Mouse (Mus musculus) CH12.LX (cell line): ENCODE data around the gene Akp3. TPM values are rescaled to one million over a fixed set of nuclear protein-coding genes. Genes with fewer than 3 reads are reported as not detected.

Experiments used
- DNase-seq: peaks from one replicate; pipeline ENCODE4 v3.0.0-alpha.2; 2013; ENCODE audit errors: extremely low read depth
- H3K27ac ChIP-seq: 2 replicates; pipeline ENCODE4 v1.5.1; 2012; ENCODE audit warnings: low read depth, mild to moderate bottlenecking, control low read depth, moderate library complexity; ENCODE audit not compliant: insufficient read depth
- H3K27me3 ChIP-seq: replicated peaks from 2 replicates; pipeline ENCODE3; 2012; ENCODE audit warnings: inconsistent platforms
- H3K36me3 ChIP-seq, 2 experiments: replicated peaks in 1 of 2; 2 replicates each; pipeline versions ENCODE3 to v1.6.1; 2012; ENCODE audit warnings: inconsistent platforms in 1 of 2, low read length in 1 of 2, mild to moderate bottlenecking in 1 of 2, mixed read lengths in 1 of 2, moderate library complexity in 1 of 2; ENCODE audit not compliant: control insufficient read depth in 1 of 2, insufficient read depth in 1 of 2
- H3K4me1 ChIP-seq, 2 experiments: 2 replicates each; pipeline ENCODE4 v1.6.1; 2012; ENCODE audit warnings: inconsistent platforms in 1 of 2, moderate library complexity in 1 of 2; ENCODE audit not compliant: insufficient read depth in 2 of 2, control insufficient read depth in 1 of 2
- H3K4me2 ChIP-seq: 2 replicates; pipeline ENCODE4 v1.6.1; 2012; ENCODE audit warnings: low read depth, mild to moderate bottlenecking, control low read depth; ENCODE audit not compliant: poor library complexity, insufficient read depth, severe bottlenecking
- H3K4me3 ChIP-seq, 3 experiments: fragments of 150-350 bp in 1 of 3; sonication (generic) in 1 of 3; replicated peaks in 1 of 3; 2 replicates each; pipeline versions ENCODE3 to v1.5.1; 2011 to 2012; ENCODE audit warnings: low read depth in 2 of 3, low read length in 2 of 3, mild to moderate bottlenecking in 2 of 3, moderate library complexity in 2 of 3, control low read depth in 1 of 3, improper control_type of control experiment in 1 of 3, inconsistent platforms in 1 of 3, mixed read lengths in 1 of 3; ENCODE audit not compliant: poor library complexity in 1 of 3
- H3K79me2 ChIP-seq: replicated peaks from 2 replicates; pipeline ENCODE4 v1.6.1; 2012; ENCODE audit warnings: mild to moderate bottlenecking, moderate library complexity; ENCODE audit not compliant: control insufficient read depth, poor library complexity, insufficient read depth, severe bottlenecking; ENCODE audit errors: extremely low read depth
- H3K9ac ChIP-seq: 2 replicates; pipeline ENCODE4 v1.6.1; 2012; ENCODE audit warnings: low read depth, mild to moderate bottlenecking, control low read depth, moderate library complexity; ENCODE audit not compliant: insufficient read depth
- H3K9me3 ChIP-seq: replicated peaks from 2 replicates; pipeline ENCODE3; 2012; ENCODE audit warnings: low read length, inconsistent platforms, mixed read lengths
- BHLHE40 ChIP-seq: IDR thresholded peaks from 2 replicates; pipeline ENCODE4 v1.6.1; 2011; ENCODE audit warnings: mild to moderate bottlenecking, low read depth, low read length, improper control_type of control experiment
- CHD1 ChIP-seq: IDR thresholded peaks from 2 replicates; pipeline ENCODE4 v1.6.1; 2012; ENCODE audit warnings: low read depth, low read length, improper control_type of control experiment, inconsistent platforms
- CHD2 ChIP-seq: IDR thresholded peaks from 2 replicates; pipeline ENCODE4 v1.6.1; 2011; ENCODE audit warnings: low read length, improper control_type of control experiment
- CTCF ChIP-seq, 2 experiments: IDR thresholded peaks in 1 of 2; conservative IDR thresholded peaks in 1 of 2; 2 replicates each; pipeline ENCODE4 v1.5.1; 2011 to 2012; ENCODE audit warnings: low read depth in 2 of 2, low read length in 2 of 2, improper control_type of control experiment in 1 of 2, inconsistent platforms in 1 of 2, mild to moderate bottlenecking in 1 of 2, moderate library complexity in 1 of 2
- E2F4 ChIP-seq: IDR thresholded peaks from 2 replicates; pipeline ENCODE4 v1.6.1; 2011; ENCODE audit warnings: low read depth, low read length, improper control_type of control experiment; ENCODE audit not compliant: insufficient replicate concordance
- ELF1 ChIP-seq: IDR thresholded peaks from 2 replicates; pipeline ENCODE4 v1.6.1; 2014; ENCODE audit warnings: low read depth, mild to moderate bottlenecking, inconsistent platforms, low read length, improper control_type of control experiment
- EP300 ChIP-seq: IDR thresholded peaks from 2 replicates; pipeline ENCODE4 v1.6.1; 2011; ENCODE audit warnings: low read length, improper control_type of control experiment
- ETS1 ChIP-seq: conservative IDR thresholded peaks from 2 replicates; pipeline ENCODE4 v1.6.1; 2012; ENCODE audit warnings: low read depth, mild to moderate bottlenecking, inconsistent platforms, low read length, improper control_type of control experiment, moderate library complexity
- GABPA ChIP-seq: IDR thresholded peaks from 2 replicates; pipeline ENCODE4 v1.6.1; 2012; ENCODE audit warnings: low read depth, low read length, improper control_type of control experiment, inconsistent platforms; ENCODE audit not compliant: insufficient replicate concordance
- HCFC1 ChIP-seq: IDR thresholded peaks from 2 replicates; pipeline ENCODE4 v1.6.1; 2012; ENCODE audit warnings: low read depth, mild to moderate bottlenecking, inconsistent platforms, low read length, improper control_type of control experiment
- JUN ChIP-seq: IDR thresholded peaks from 2 replicates; pipeline ENCODE4 v1.6.1; 2011; ENCODE audit warnings: low read depth, mild to moderate bottlenecking, low read length, improper control_type of control experiment, moderate library complexity; ENCODE audit not compliant: insufficient read depth
- MAFK ChIP-seq: IDR thresholded peaks from 2 replicates; pipeline ENCODE4 v1.6.1; 2011; ENCODE audit warnings: low read length, improper control_type of control experiment; ENCODE audit not compliant: insufficient replicate concordance
- MEF2A ChIP-seq: IDR thresholded peaks from 2 replicates; pipeline ENCODE4 v1.6.1; 2014; ENCODE audit warnings: low read depth, mild to moderate bottlenecking, inconsistent platforms, low read length, improper control_type of control experiment, borderline replicate concordance
- MXI1 ChIP-seq: IDR thresholded peaks from 2 replicates; pipeline ENCODE4 v1.6.1; 2011; ENCODE audit warnings: mild to moderate bottlenecking, low read depth, low read length, improper control_type of control experiment
- NRF1 ChIP-seq: IDR thresholded peaks from 2 replicates; pipeline ENCODE4 v1.6.1; 2014; ENCODE audit warnings: low read depth, mild to moderate bottlenecking, inconsistent platforms, low read length, improper control_type of control experiment, moderate library complexity
- PAX5 ChIP-seq: IDR thresholded peaks from 2 replicates; pipeline ENCODE4 v1.6.1; 2012; ENCODE audit warnings: low read length, inconsistent platforms, mixed read lengths
- POLR2A ChIP-seq: IDR thresholded peaks from 2 replicates; pipeline ENCODE4 v1.6.1; 2011; ENCODE audit warnings: low read depth, mild to moderate bottlenecking, improper control_type of control experiment, low read length
- POLR2AphosphoS2 ChIP-seq: IDR thresholded peaks from 2 replicates; pipeline ENCODE4 v1.6.1; 2011; ENCODE audit warnings: low read depth, low read length, improper control_type of control experiment
- SIN3A ChIP-seq: IDR thresholded peaks from 2 replicates; pipeline ENCODE4 v1.6.1; 2012; ENCODE audit warnings: low read length, improper control_type of control experiment, inconsistent platforms
- SMC3 ChIP-seq: IDR thresholded peaks from 2 replicates; pipeline ENCODE4 v1.6.1; 2011; ENCODE audit warnings: low read depth, low read length, improper control_type of control experiment
- TCF12 ChIP-seq: IDR thresholded peaks from 2 replicates; pipeline ENCODE4 v1.6.1; 2014; ENCODE audit warnings: low read depth, mild to moderate bottlenecking, inconsistent platforms, low read length, improper control_type of control experiment
- USF1 ChIP-seq: IDR thresholded peaks from 2 replicates; pipeline ENCODE4 v1.6.1; 2014; ENCODE audit warnings: low read depth, mild to moderate bottlenecking, inconsistent platforms, low read length, improper control_type of control experiment
- USF2 ChIP-seq: conservative IDR thresholded peaks from 2 replicates; pipeline ENCODE4 v1.6.1; 2011; ENCODE audit warnings: low read depth, low read length, improper control_type of control experiment
- ZC3H11A ChIP-seq: IDR thresholded peaks from 2 replicates; pipeline ENCODE4 v1.6.1; 2012; ENCODE audit warnings: low read depth, mild to moderate bottlenecking, inconsistent platforms, low read length, improper control_type of control experiment
- ZKSCAN1 ChIP-seq: IDR thresholded peaks from 2 replicates; pipeline ENCODE4 v1.6.1; 2012; ENCODE audit warnings: low read depth, inconsistent platforms, low read length, improper control_type of control experiment, borderline replicate concordance
- ZNF384 ChIP-seq: IDR thresholded peaks from 2 replicates; pipeline ENCODE4 v1.6.1; 2012; ENCODE audit warnings: low read depth, low read length, improper control_type of control experiment, inconsistent platforms
- dilution Hi-C: fragments of 300-500 bp; cut with MboI; formaldehyde crosslinking; loops from 2 replicates; pipeline ENCODE4 v1.14.3; 2020; ENCODE audit warnings: low sequenced_read_pairs; ENCODE audit not compliant: extremely low pct_unique_long_range_greater_than_20kb, extremely low pct_ligation_motif_present
- in situ Hi-C: fragments of 300-500 bp; cut with MboI; formaldehyde crosslinking; loops from 3 replicates; pipeline ENCODE4 v1.14.3; 2019; ENCODE audit warnings: low sequenced_read_pairs, low pct_ligation_motif_present, low pct_unique_long_range_greater_than_20kb, mixed read lengths
- polyA plus RNA-seq: library from polyadenylated mRNA; unstranded; fragments of >175 nt; gene quantifications from 2 replicates; pipeline ENCODE4 v1.2.1, GENCODE M21; 2012; ENCODE audit warnings: low read depth; ENCODE audit not compliant: insufficient read length
- total RNA-seq, 2 experiments: library from RNA; depleted of rRNA; stranded (reverse); fragments of 300-350 nt in 1 of 2; fragments of >200 nt in 1 of 2; gene quantifications; 2 replicates each; pipeline ENCODE4 v1.2.3; 2012 to 2014

Akp3 gene
- total and polyA plus RNA-seq, 3 experiments, result not detected

DNA sequence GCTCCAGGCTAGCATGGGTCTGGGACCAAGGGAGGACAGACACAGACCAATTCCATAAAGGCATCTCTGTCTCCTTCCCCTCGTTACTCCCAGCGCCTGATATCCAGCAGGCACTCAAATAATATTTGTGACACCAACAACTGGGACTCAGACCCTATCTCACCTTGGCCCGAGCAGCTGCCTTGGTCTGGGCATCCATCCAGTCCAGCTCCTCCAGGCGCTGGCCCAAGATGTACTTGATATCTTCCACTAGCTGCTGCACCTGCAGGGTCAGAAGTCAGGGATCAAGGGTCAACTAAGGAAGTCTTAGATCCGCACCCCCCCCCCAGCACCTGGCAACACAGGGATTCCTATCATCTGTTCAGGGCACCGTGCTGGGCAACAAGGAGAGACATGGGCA, 26.5 kb downstream of the Akp3 start:
- peaks cover 19% of the 10 kb centered on the region for H3K9me3 ChIP-seq
- no peak overlapping the region for H3K9ac ChIP-seq
- TF ChIP-seq PAX5, result no peak
- TF ChIP-seq CTCF (conservative IDR thresholded peaks at IDR 0.05 in 1 of 2, IDR thresholded peaks at IDR 0.05 in 1 of 2; ENCODE audit: low read depth in 2 of 2, low read length in 2 of 2), result no peak
- TF ChIP-seq ZKSCAN1, result no peak
- TF ChIP-seq NRF1, result no peak
- no peak for TF ChIP-seq POLR2A
- no peak for TF ChIP-seq GABPA
- no peak for TF ChIP-seq ETS1
- no peak for TF ChIP-seq CHD2
- TF ChIP-seq EP300, result no peak
- no peak for TF ChIP-seq E2F4
- TF ChIP-seq JUN, result no peak
- TF ChIP-seq BHLHE40, result no peak
- TF ChIP-seq USF1, result no peak
- TF ChIP-seq, all 38 proteins: peak for 0
- H3K27me3 ChIP-seq, result peaks cover 42% of the 10 kb centered on the region
- no peaks in the 10 kb centered on the region for H3K4me1 ChIP-seq
- no peaks in the 10 kb centered on the region for H3K79me2 ChIP-seq
- no peak overlapping the region for H3K4me2 ChIP-seq
- dilution Hi-C loops (no loop called here), in situ Hi-C loops (no loop called here)
- no peak overlapping the region for H3K4me3 ChIP-seq
- no peak overlapping the region for H3K27ac ChIP-seq
- no peaks in the 10 kb centered on the region for H3K36me3 ChIP-seq
- DNase-seq, result no peak

DNA sequence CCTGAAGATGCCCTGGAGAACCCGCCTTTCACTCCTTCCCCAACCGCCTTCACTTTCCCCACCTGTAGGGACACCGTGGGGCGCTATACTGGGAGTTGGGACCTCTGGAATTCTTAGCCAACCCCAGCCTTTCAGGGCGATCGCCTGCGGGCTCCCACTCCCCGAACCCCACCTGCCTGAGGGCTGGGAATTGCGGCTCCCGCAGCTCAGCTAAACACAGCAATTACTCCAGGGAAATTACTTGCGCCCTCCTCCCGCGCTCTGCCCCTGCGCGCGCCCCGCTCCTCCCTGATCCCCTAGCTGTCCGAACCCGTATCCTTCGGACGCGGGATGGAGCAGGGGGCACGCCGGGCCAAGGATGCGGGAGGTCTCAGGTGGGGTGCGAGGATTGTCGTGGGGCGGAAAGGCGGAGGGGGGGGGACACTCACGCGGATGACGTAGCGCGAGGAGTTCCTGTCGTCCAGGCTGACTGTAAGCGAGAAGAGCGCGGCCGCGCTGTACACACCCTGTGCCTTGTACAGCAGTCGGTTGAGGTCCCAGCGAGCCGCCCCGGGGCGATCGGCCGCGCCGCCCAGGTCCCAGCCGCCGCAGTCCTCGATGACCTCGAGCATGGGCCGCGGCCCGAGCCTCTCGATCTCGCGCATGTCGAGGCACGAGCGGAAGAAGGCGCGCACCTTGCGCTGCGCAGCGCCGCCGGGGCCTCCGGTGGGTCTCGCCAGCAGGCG, 29.2 kb downstream of the Akp3 start:
- peaks cover 38% of the 10 kb centered on the region for H3K27me3 ChIP-seq
- no peaks in the 10 kb centered on the region for H3K4me1 ChIP-seq
- H3K9ac ChIP-seq, result no peak overlapping the region
- H3K4me3 ChIP-seq, result no peak overlapping the region
- no peak for DNase-seq
- peaks cover 19% of the 10 kb centered on the region for H3K9me3 ChIP-seq
- H3K4me2 ChIP-seq, result no peak overlapping the region
- no peaks in the 10 kb centered on the region for H3K79me2 ChIP-seq
- in situ Hi-C loops, result no loop called here
- H3K36me3 ChIP-seq, result no peaks in the 10 kb centered on the region
- dilution Hi-C loops, result no loop called here
- TF ChIP-seq ELF1 (no peak), TCF12 (no peak), POLR2A (no peak), NRF1 (no peak), ETS1 (no peak), ZC3H11A (no peak), USF1 (no peak), CHD2 (no peak), USF2 (no peak), GABPA (no peak), SMC3 (no peak), MEF2A (no peak), HCFC1 (no peak), SIN3A (no peak), BHLHE40 (no peak), CHD1 (no peak), MAFK (no peak), ZNF384 (no peak), MXI1 (no peak), POLR2AphosphoS2 (no peak)
- H3K27ac ChIP-seq, result no peak overlapping the region
